Mouse (Mus musculus): Measurements from ENCODE around the gene C1ql2. TPM values are rescaled to one million over a fixed set of nuclear protein-coding genes. Genes with fewer than 3 reads are reported as not detected.

Gene C1ql2
- not detected in 2 replicates for polyA plus RNA-seq (2014; fragmentation: Nextera tagmentation; extraction: Ambion mirVana)

DNA sequence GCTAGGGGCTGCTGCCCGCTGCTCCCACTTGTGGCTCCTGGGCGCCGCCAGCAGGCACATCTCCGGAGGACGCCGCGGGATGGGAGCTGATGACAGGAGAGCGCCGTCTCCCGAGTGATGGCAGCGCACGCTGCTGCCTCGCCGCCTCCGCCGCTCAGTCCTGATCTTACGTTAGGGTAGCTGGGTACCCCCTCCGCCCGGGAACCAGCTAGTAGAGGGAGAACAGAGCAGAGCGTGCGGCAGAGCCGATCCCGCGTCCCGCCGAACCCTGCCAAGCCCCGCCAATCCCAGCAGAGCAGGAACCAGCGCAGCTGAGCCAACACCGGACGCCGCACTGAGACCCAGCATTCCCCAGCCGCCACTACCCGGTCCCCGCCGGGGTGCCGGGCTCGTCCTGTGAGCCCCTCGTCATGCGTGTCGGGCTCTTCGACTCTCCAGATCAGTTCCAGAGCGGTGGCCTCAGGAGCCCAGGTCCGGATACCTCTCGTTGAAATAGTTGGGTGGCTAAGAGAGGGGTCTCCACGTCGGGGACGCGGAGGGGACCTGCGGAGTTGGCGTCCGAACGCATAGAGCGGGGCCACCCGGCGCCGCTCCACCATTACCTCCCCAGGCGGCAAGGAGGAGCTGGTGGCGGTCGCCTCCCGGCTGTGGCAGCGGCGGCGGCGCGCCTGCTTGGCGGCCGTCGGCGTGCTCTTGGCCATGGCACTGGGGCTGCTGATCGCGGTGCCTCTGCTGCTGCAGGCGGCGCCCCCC, at the start of gene C1ql2:
TSS of gene C1ql2 (plus strand) at position 164 of the 753 bp plus-strand sequence.
- WGBS: under 1% methylated on average over 73 of the region's 73 CpGs
- Histone ChIP-seq H3K36me3 (ENCODE audit: control insufficient read depth, insufficient read depth, low read length) (no peaks in the 10 kb centered on the region), H3K9ac (ENCODE audit: low read depth, low read length) (no peak within 1 kb of the TSS), H3K9me3 (ENCODE audit: control insufficient read depth, low read length) (no peaks in the 10 kb centered on the region), H3K4me1 (replicated peaks; ENCODE audit: control insufficient read depth, insufficient read depth, low read length) (peaks cover 4% of the 10 kb centered on the region), H3K4me3 (ENCODE audit: low read depth, low read length) (peak within 1 kb of the TSS; percentile 5), H3K27me3 (replicated peaks; ENCODE audit: control insufficient read depth, insufficient read depth, low read length) (peaks cover 68% of the 10 kb centered on the region), H3K27ac (ENCODE audit: low read depth, low read length) (no peak within 1 kb of the TSS), H3K4me2 (peak within 1 kb of the TSS; percentile 52)
- ATAC-seq (replicated peaks; ENCODE audit: low FRiP score) (no peak), DNase-seq (ENCODE audit: low spot score) (peak; percentile 34)

DNA sequence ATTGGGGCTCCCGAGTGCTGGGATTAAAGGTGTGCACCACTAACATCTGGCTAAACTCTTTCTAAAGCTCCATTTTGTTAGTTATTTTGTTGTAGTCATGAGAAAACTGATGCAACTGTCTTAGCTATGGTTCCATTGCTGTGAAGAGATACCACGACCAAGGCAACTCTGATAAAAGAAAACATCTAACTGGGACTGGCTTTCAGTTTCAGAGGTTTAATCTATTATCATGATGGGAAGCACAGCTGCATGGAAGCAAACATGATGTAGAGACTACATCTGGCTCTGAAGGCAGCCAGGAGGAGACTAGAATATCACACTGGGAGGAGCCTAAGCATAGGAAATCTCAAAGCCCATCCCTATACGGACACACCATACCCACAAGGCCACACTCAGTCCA, 48.7 kb upstream of the C1ql2 start:
- H3K4me2 ChIP-seq: no peak overlapping the region
- WGBS: 82% methylated on average over 3 of the region's 3 CpGs
- H3K27me3 ChIP-seq (replicated peaks; ENCODE audit: control insufficient read depth, insufficient read depth, low read length): no peaks in the 10 kb centered on the region
- no peak overlapping the region for H3K4me3 ChIP-seq (ENCODE audit: low read depth, low read length)
- no peak overlapping the region for H3K9ac ChIP-seq (ENCODE audit: low read depth, low read length)
- H3K9me3 ChIP-seq (ENCODE audit: control insufficient read depth, low read length): 0 out of 2 replicates have a peak, but pooled peaks cover 3% of the 10 kb centered on the region
- DNase-seq (ENCODE audit: low spot score) (no peak), ATAC-seq (replicated peaks; ENCODE audit: low FRiP score) (no peak)
- no peaks in the 10 kb centered on the region for H3K4me1 ChIP-seq (replicated peaks; ENCODE audit: control insufficient read depth, insufficient read depth, low read length)
- no peaks in the 10 kb centered on the region for H3K36me3 ChIP-seq (ENCODE audit: control insufficient read depth, insufficient read depth, low read length)
- H3K27ac ChIP-seq (ENCODE audit: low read depth, low read length): no peak overlapping the region

DNA sequence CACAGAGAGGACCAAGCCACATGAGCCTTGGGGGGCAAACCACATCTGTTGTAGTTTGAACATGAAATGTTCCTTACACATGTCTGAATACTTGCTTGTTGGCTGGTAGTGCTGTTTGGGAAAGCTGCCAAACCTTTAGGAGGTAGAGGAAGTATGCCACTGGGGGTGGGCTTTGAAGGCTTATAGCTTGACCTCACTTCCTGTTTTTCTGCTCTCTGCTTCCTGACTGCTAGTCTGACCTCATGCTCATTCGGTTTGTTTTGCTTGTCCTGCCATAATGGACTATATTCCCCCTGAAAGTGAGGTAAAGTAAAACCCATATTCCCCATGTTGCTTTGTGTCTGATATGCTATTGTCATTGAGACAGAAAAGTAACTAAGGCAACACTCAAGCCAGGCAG, 46.6 kb upstream of the C1ql2 start:
- 42% methylated on average over 1 of the region's 1 CpGs for WGBS
- Histone ChIP-seq H3K4me1 (replicated peaks; ENCODE audit: control insufficient read depth, insufficient read depth, low read length) (no peaks in the 10 kb centered on the region), H3K36me3 (ENCODE audit: control insufficient read depth, insufficient read depth, low read length) (no peaks in the 10 kb centered on the region), H3K9me3 (ENCODE audit: control insufficient read depth, low read length) (0 out of 2 replicates have a peak, but pooled peaks cover 3% of the 10 kb centered on the region), H3K27me3 (replicated peaks; ENCODE audit: control insufficient read depth, insufficient read depth, low read length) (no peaks in the 10 kb centered on the region), H3K4me3 (ENCODE audit: low read depth, low read length) (no peak overlapping the region), H3K4me2 (no peak overlapping the region), H3K27ac (ENCODE audit: low read depth, low read length) (no peak overlapping the region), H3K9ac (ENCODE audit: low read depth, low read length) (no peak overlapping the region)
- ATAC-seq (replicated peaks; ENCODE audit: low FRiP score) (no peak), DNase-seq (ENCODE audit: low spot score) (no peak)

DNA sequence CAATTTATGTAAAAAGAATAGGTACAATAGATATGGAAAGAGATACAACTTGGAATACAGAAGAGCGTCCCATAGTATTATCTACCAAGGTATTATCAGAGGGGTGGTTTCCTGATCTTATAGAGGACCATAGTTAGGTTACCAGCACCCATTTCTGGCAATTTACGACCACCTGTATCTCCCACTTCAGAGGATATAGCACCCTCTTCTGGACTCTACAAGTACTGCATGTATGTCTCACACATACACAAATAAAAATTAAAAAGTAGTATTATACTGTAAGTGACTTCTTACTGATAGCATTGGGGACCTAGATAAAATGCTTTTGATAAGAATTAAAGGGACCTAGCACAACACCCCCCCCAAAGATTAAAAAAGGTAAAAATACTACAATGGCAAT, 43.4 kb upstream of the C1ql2 start:
- WGBS: 81% methylated on average over 2 of the region's 2 CpGs
- no peak for ATAC-seq (replicated peaks; ENCODE audit: low FRiP score)

DNA sequence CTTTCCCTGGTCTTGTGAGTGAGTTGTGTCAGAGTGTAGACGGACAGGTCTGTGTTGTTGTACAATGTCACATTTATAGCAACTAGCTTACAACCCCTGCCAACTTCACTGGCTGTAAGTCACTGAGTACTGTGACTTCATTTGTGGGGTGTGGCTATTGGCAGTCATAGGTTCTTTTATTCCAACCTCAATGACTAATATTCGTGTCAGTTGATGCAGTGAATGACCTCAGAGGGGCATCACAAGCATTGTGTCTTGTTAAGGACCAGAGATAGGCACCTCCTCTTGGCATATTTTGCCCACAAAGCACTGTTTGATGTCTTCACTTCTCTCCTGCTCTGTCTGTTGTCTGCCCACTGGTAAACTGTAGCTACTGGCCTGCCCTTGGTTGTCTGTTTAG, 34.6 kb upstream of the C1ql2 start:
- no peaks in the 10 kb centered on the region for H3K4me1 ChIP-seq (replicated peaks; ENCODE audit: control insufficient read depth, insufficient read depth, low read length)
- no peaks in the 10 kb centered on the region for H3K9me3 ChIP-seq (ENCODE audit: control insufficient read depth, low read length)
- H3K4me3 ChIP-seq (ENCODE audit: low read depth, low read length): no peak overlapping the region
- no peak overlapping the region for H3K9ac ChIP-seq (ENCODE audit: low read depth, low read length)
- no peak overlapping the region for H3K27ac ChIP-seq (ENCODE audit: low read depth, low read length)
- ATAC-seq (replicated peaks; ENCODE audit: low FRiP score): no peak
- no peaks in the 10 kb centered on the region for H3K27me3 ChIP-seq (replicated peaks; ENCODE audit: control insufficient read depth, insufficient read depth, low read length)
- WGBS: 66% methylated on average over 2 of the region's 2 CpGs
- no peaks in the 10 kb centered on the region for H3K36me3 ChIP-seq (ENCODE audit: control insufficient read depth, insufficient read depth, low read length)
- no peak for DNase-seq (ENCODE audit: low spot score)
- no peak overlapping the region for H3K4me2 ChIP-seq

More for the DNA sequence above, 43.4 kb upstream of the C1ql2 start:
- H3K27me3 ChIP-seq (replicated peaks; ENCODE audit: control insufficient read depth, insufficient read depth, low read length): no peaks in the 10 kb centered on the region
- no peaks in the 10 kb centered on the region for H3K4me1 ChIP-seq (replicated peaks; ENCODE audit: control insufficient read depth, insufficient read depth, low read length)
- no peak overlapping the region for H3K27ac ChIP-seq (ENCODE audit: low read depth, low read length)
- no peak overlapping the region for H3K4me3 ChIP-seq (ENCODE audit: low read depth, low read length)
- H3K9me3 ChIP-seq (ENCODE audit: control insufficient read depth, low read length): 0 out of 2 replicates have a peak, but pooled peaks cover 3% of the 10 kb centered on the region
- no peak overlapping the region for H3K4me2 ChIP-seq
- H3K36me3 ChIP-seq (ENCODE audit: control insufficient read depth, insufficient read depth, low read length): no peaks in the 10 kb centered on the region
- no peak for DNase-seq (ENCODE audit: low spot score)
- no peak overlapping the region for H3K9ac ChIP-seq (ENCODE audit: low read depth, low read length)

DNA sequence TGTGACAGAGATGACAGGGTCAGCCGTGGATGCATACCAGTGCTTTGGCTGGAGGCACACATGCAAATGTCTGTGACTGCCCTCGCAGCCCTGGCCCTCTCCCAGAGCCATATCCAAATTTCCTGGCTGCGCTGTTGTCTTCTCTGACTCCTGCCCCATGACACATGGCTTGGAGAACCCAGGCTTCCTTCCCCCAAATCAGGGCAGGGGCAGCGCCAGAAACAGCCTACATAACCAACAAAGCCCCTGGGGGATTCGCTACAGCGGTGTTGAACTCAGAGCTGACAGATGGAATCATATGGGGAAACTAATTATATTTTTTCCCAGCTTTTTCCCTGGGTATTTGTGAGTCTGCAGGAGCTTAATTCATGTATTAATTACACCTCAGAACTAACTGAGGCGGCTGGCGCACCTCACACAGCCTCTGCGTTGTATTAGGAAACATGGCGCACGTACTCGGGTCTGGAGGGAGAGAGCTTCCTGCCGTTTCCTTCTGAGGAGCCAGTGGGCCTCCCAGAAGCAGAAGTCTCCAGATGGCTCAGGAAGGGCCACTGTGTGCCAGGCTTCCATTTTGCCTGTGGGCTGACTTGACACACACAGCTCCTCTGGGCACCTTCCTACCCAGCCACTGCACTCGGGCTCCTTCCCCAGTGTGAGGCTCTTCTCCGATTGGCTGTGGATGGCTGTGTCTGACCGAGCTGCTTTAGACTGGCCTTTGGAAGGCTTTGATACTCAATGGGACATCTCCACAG, 18.9 kb upstream of the C1ql2 start:
- Histone ChIP-seq H3K9me3 (ENCODE audit: control insufficient read depth, low read length) (no peaks in the 10 kb centered on the region), H3K4me1 (replicated peaks; ENCODE audit: control insufficient read depth, insufficient read depth, low read length) (no peaks in the 10 kb centered on the region), H3K27me3 (replicated peaks; ENCODE audit: control insufficient read depth, insufficient read depth, low read length) (no peaks in the 10 kb centered on the region), H3K4me3 (ENCODE audit: low read depth, low read length) (no peak overlapping the region), H3K9ac (ENCODE audit: low read depth, low read length) (no peak overlapping the region), H3K27ac (ENCODE audit: low read depth, low read length) (no peak overlapping the region), H3K4me2 (no peak overlapping the region), H3K36me3 (ENCODE audit: control insufficient read depth, insufficient read depth, low read length) (no peaks in the 10 kb centered on the region)
- ATAC-seq (replicated peaks; ENCODE audit: low FRiP score) (no peak), DNase-seq (ENCODE audit: low spot score) (no peak)
- WGBS: 83% methylated on average over 16 of the region's 16 CpGs

DNA sequence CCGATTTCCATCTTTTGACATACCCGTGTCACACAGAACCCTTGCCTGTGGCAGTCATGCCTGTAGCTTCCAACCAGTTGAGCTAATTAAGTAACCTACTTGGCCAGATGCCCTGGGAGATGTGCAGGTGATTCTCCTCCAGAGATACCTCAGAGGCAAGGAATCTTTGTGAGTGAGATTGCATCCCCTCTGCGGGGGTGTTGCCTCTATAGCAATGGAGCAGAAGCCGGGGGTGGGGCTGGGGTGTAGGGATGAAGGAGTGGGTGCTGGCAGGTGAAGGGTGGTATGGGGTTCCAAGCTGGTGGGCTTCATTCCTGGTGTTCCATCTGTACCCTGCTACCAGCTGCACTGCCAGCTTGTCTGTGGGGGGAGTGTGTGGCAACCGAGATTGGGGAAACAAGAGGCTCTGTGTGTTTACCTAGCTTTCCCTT, 17.2 kb upstream of the C1ql2 start:
- no peak overlapping the region for H3K4me2 ChIP-seq
- H3K4me3 ChIP-seq (ENCODE audit: low read depth, low read length): no peak overlapping the region
- H3K9ac ChIP-seq (ENCODE audit: low read depth, low read length): no peak overlapping the region
- ATAC-seq (replicated peaks; ENCODE audit: low FRiP score) (no peak), DNase-seq (ENCODE audit: low spot score) (no peak)
- no peaks in the 10 kb centered on the region for H3K36me3 ChIP-seq (ENCODE audit: control insufficient read depth, insufficient read depth, low read length)
- H3K27me3 ChIP-seq (replicated peaks; ENCODE audit: control insufficient read depth, insufficient read depth, low read length): no peaks in the 10 kb centered on the region
- H3K4me1 ChIP-seq (replicated peaks; ENCODE audit: control insufficient read depth, insufficient read depth, low read length): no peaks in the 10 kb centered on the region
- no peaks in the 10 kb centered on the region for H3K9me3 ChIP-seq (ENCODE audit: control insufficient read depth, low read length)
- WGBS: 78% methylated on average over 5 of the region's 5 CpGs
- no peak overlapping the region for H3K27ac ChIP-seq (ENCODE audit: low read depth, low read length)

DNA sequence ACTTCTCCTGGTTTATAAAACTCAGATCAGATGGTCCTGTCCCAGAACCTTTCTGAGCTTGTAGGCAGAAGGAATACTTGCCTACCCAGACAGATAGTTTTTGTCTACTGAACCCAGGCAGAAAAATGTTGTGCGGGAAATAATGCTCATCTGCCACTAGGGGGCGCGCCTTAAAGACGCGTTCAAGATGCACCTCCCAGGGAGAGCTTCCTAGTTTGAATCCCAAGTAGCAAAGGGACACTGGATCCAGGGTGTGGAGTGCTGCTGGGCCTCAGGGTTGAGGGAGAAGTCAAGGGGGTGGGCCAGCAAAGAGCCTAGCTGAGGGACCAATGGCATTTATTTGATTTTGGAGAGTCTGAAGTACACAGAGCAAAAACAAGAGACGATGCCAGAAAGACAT, 12.7 kb upstream of the C1ql2 start:
- DNase-seq (ENCODE audit: low spot score): peak; percentile 52
- ATAC-seq (replicated peaks; ENCODE audit: low FRiP score): no peak
- Histone ChIP-seq H3K36me3 (ENCODE audit: control insufficient read depth, insufficient read depth, low read length) (no peaks in the 10 kb centered on the region), H3K27ac (ENCODE audit: low read depth, low read length) (no peak overlapping the region), H3K4me2 (no peak overlapping the region), H3K9me3 (ENCODE audit: control insufficient read depth, low read length) (no peaks in the 10 kb centered on the region), H3K27me3 (replicated peaks; ENCODE audit: control insufficient read depth, insufficient read depth, low read length) (no peaks in the 10 kb centered on the region; the same call in 1 of the 2 replicates), H3K4me1 (replicated peaks; ENCODE audit: control insufficient read depth, insufficient read depth, low read length) (no peaks in the 10 kb centered on the region), H3K9ac (ENCODE audit: low read depth, low read length) (no peak overlapping the region), H3K4me3 (ENCODE audit: low read depth, low read length) (no peak overlapping the region)
- WGBS: 12% methylated on average over 6 of the region's 6 CpGs

Measured in liver, embryonic 11.5 days (tissue).